Mouse (Mus musculus) liver, postnatal 0 days (tissue): Measurements from ENCODE around the gene Mxi1. TPM values are rescaled to one million over a fixed set of nuclear protein-coding genes. Genes with fewer than 3 reads are reported as not detected.

ENCODE experiments used
- ATAC-seq: fragments of 200-750 bp; cut with Nextera tagmentation; 2 replicates; pipeline ENCODE4 v1.8.0; 2017; ENCODE audit warnings: mild to moderate bottlenecking, moderate library complexity
- DNase-seq: peaks from one replicate; pipeline ENCODE4 v3.0.0-alpha.2; 2016
- H3K27ac ChIP-seq: fragments of 300-500 bp; sonication (generic); 2 replicates; pipeline ENCODE4 v1.5.1; 2014; ENCODE audit warnings: antibody characterized with exemption, moderate library complexity, mild to moderate bottlenecking, low read depth
- H3K27me3 ChIP-seq: fragments of 300-500 bp; sonication (generic); 2 replicates; pipeline ENCODE4 v1.6.1; 2014; ENCODE audit warnings: low read length, control low read depth, mixed read lengths; ENCODE audit not compliant: insufficient read depth
- H3K36me3 ChIP-seq: fragments of 300-500 bp; sonication (generic); replicated peaks from 2 replicates; pipeline ENCODE4 v1.6.1; 2014; ENCODE audit warnings: mild to moderate bottlenecking, control low read depth, low read length, moderate library complexity, mixed read lengths; ENCODE audit not compliant: insufficient read depth
- H3K4me1 ChIP-seq: fragments of 300-500 bp; sonication (generic); 2 replicates; pipeline ENCODE4 v1.6.1; 2014; ENCODE audit warnings: antibody characterized with exemption, mild to moderate bottlenecking, control low read depth; ENCODE audit not compliant: insufficient read depth
- H3K4me2 ChIP-seq: fragments of 300-500 bp; sonication (generic); 2 replicates; pipeline ENCODE4 v1.6.1; 2014; ENCODE audit warnings: low read depth, mild to moderate bottlenecking, low read length, moderate library complexity, mixed read lengths
- H3K4me3 ChIP-seq: fragments of 300-500 bp; sonication (generic); 2 replicates; pipeline ENCODE4 v1.5.1; 2014; ENCODE audit warnings: low read depth, low read length
- H3K9ac ChIP-seq: fragments of 300-500 bp; sonication (generic); replicated peaks from 2 replicates; pipeline ENCODE4 v1.6.1; 2014; ENCODE audit warnings: mild to moderate bottlenecking, moderate library complexity
- H3K9me3 ChIP-seq: fragments of 300-500 bp; sonication (generic); 2 replicates; pipeline ENCODE4 v1.6.1; 2016; ENCODE audit warnings: mild to moderate bottlenecking, control low read depth, low read length, mixed read lengths
- CTCF ChIP-seq: sonication (generic); IDR thresholded peaks from 2 replicates; pipeline ENCODE4 v1.5.1; 2016; ENCODE audit warnings: antibody characterized with exemption, low read depth
- EP300 ChIP-seq: IDR thresholded peaks from 2 replicates; pipeline ENCODE4 v1.6.1; 2016; ENCODE audit warnings: antibody characterized with exemption, low read depth, mild to moderate bottlenecking
- WGBS: fragments of 180-500 bp; shearing (Covaris S2); extraction: QIAGEN DNeasy Blood & Tissue Kit; methylation state at CpG from one replicate; pipeline ENCODE4 v1.1.7; 2014; ENCODE audit not compliant: insufficient replicate concordance; 5-methylcytosine and 5-hydroxymethylcytosine counted together
- polyA plus RNA-seq: library from polyadenylated mRNA; unstranded; fragments of >200 nt; fragmentation: Nextera tagmentation; extraction: Ambion mirVana; gene quantifications from 2 replicates; pipeline ENCODE4 v1.2.1, GENCODE M21; 2015

Mxi1 gene
- polyA plus RNA-seq, 1 experiment from 2014 or later: 24.5 TPM

- ATAC-seq: no peak
- H3K9ac ChIP-seq: peak overlapping the region; percentile 92
- H3K9me3 ChIP-seq: no peaks in the 10 kb centered on the region
- H3K27me3 ChIP-seq: no peaks in the 10 kb centered on the region
- H3K4me1 ChIP-seq: peaks cover 20% of the 10 kb centered on the region
- WGBS: 0% methylated on average over 47 of the region's 48 CpGs
- DNase-seq: peak; percentile 70
- TF ChIP-seq CTCF (no peak), EP300 (no peak)
- H3K36me3 ChIP-seq: no peaks in the 10 kb centered on the region
- peak overlapping the region; percentile 97 for H3K27ac ChIP-seq
- H3K4me2 ChIP-seq: peak overlapping the region; percentile 95
- peak overlapping the region; percentile 91 for H3K4me3 ChIP-seq
Measured at GRCm38 (mm10) chr19:53310771-53311523, 629 bp downstream of the Mxi1 start.

- H3K9me3 ChIP-seq: no peaks in the 10 kb centered on the region
- DNase-seq (peak; percentile 62), ATAC-seq (0 out of 2 replicates have a peak, but pooled peaks have one; percentile 2)
- peak overlapping the region; percentile 97 for H3K27ac ChIP-seq
- H3K27me3 ChIP-seq: no peaks in the 10 kb centered on the region
- TF ChIP-seq CTCF (no peak), EP300 (no peak)
- peak overlapping the region; percentile 92 for H3K9ac ChIP-seq
- 1% methylated on average over 37 of the region's 37 CpGs for WGBS
- peak overlapping the region; percentile 95 for H3K4me2 ChIP-seq
- H3K4me3 ChIP-seq: peak overlapping the region; percentile 91
- H3K36me3 ChIP-seq: no peaks in the 10 kb centered on the region
- H3K4me1 ChIP-seq: peaks cover 20% of the 10 kb centered on the region
Measured at GRCm38 (mm10) chr19:53311524-53312335, 1.4 kb downstream of the Mxi1 start.

GRCm38 (mm10) chr19:53312336-53312871 is 2.1 kb downstream of the Mxi1 start:
- TF ChIP-seq CTCF (no peak), EP300 (no peak)
- Histone ChIP-seq H3K9ac (peak overlapping the region; percentile 92), H3K27me3 (no peaks in the 10 kb centered on the region), H3K9me3 (no peaks in the 10 kb centered on the region), H3K36me3 (no peaks in the 10 kb centered on the region), H3K27ac (peak overlapping the region; percentile 97), H3K4me3 (peak overlapping the region; percentile 91), H3K4me2 (peak overlapping the region; percentile 95), H3K4me1 (peaks cover 14% of the 10 kb centered on the region)
- 2% methylated on average over 23 of the region's 26 CpGs for WGBS
- ATAC-seq (peak; percentile 20), DNase-seq (peak; percentile 77)

GRCm38 (mm10) chr19:53312951-53313683 is 2.8 kb downstream of the Mxi1 start:
- H3K36me3 ChIP-seq: no peaks in the 10 kb centered on the region

GRCm38 (mm10) chr19:53313684-53314443 is 3.5 kb downstream of the Mxi1 start:
- peak overlapping the region; percentile 92 for H3K9ac ChIP-seq
- peak overlapping the region; percentile 91 for H3K4me3 ChIP-seq
- H3K36me3 ChIP-seq: no peaks in the 10 kb centered on the region
- H3K4me1 ChIP-seq: peaks cover 21% of the 10 kb centered on the region
- peak overlapping the region; percentile 95 for H3K4me2 ChIP-seq
- ATAC-seq: peak; percentile 76
- peak overlapping the region; percentile 97 for H3K27ac ChIP-seq
- H3K9me3 ChIP-seq: no peaks in the 10 kb centered on the region
- no peaks in the 10 kb centered on the region for H3K27me3 ChIP-seq
- 1% methylated on average over 52 of the region's 52 CpGs for WGBS
- TF ChIP-seq CTCF (no peak), EP300 (peak; percentile 52; the same call in 1 of the 2 replicates)
- DNase-seq: peak; percentile 99

More at GRCm38 (mm10) chr19:53312951-53313683, 2.8 kb downstream of the Mxi1 start:
- H3K27me3 ChIP-seq: no peaks in the 10 kb centered on the region
- H3K4me2 ChIP-seq: peak overlapping the region; percentile 95
- H3K9ac ChIP-seq: peak overlapping the region; percentile 92
- peak overlapping the region; percentile 91 for H3K4me3 ChIP-seq
- peak; percentile 50 for ATAC-seq
- peak overlapping the region; percentile 97 for H3K27ac ChIP-seq
- 1% methylated on average over 56 of the region's 63 CpGs for WGBS
- TF ChIP-seq EP300 (no peak), CTCF (no peak)
- peaks cover 17% of the 10 kb centered on the region for H3K4me1 ChIP-seq
- H3K9me3 ChIP-seq: no peaks in the 10 kb centered on the region
- peak; percentile 79 for DNase-seq
